Mouse (Mus musculus): Measurements from ENCODE around the gene Gm10644. TPM values are rescaled to one million over a fixed set of nuclear protein-coding genes. Genes with fewer than 3 reads are reported as not detected.
A peak's percentile ranks its signal among the peaks of the same experiment; 100 is the strongest.

Gm10644 gene
- polyA plus RNA-seq, 1 experiment from 2014 or later = 0.35 TPM

- WGBS = 85% methylated on average over 8 of the region's 8 CpGs
- H3K27me3 ChIP-seq = no peaks in the 10 kb centered on the region
- peaks cover 87% of the 10 kb centered on the region for H3K36me3 ChIP-seq
Measured at GRCm38 (mm10) chr8:83922727-83923126, 32.3 kb downstream of the Gm10644 start.

DNA sequence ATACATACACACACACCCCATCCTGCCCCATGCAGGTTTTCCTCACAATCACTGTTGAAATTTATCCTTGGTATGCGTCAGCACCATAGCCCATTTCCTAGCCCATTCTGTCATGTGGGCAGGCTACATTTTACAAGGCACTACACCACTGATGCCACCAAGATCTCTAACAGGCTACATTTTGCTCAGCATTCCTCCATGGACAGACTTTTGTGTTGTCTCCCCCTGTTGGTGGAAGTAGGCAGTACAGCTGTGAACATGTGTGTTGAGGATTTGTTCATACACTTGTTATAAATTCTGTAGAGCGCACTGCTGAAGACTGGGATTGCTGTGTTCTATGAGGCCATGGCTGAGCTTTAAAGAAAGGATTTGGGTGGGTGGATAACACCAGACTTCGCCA lies 33.4 kb downstream of the Gm10644 start:
- Histone ChIP-seq H3K4me2 (no peak overlapping the region), H3K4me1 (no peaks in the 10 kb centered on the region), H3K9me3 (no peaks in the 10 kb centered on the region), H3K4me3 (no peak overlapping the region), H3K9ac (no peak overlapping the region), H3K36me3 (peaks cover 82% of the 10 kb centered on the region), H3K27me3 (no peaks in the 10 kb centered on the region), H3K27ac (no peak overlapping the region)
- ATAC-seq (ENCODE audit: insufficient number of reproducible peaks, low FRiP score, low TSS enrichment, low read depth) = no peak
- WGBS = 68% methylated on average over 3 of the region's 3 CpGs

More at GRCm38 (mm10) chr8:83922727-83923126, 32.3 kb downstream of the Gm10644 start:
- Histone ChIP-seq H3K4me2 (no peak overlapping the region), H3K9ac (no peak overlapping the region), H3K4me3 (no peak overlapping the region), H3K27ac (no peak overlapping the region), H3K9me3 (no peaks in the 10 kb centered on the region), H3K4me1 (no peaks in the 10 kb centered on the region)
- ATAC-seq (ENCODE audit: insufficient number of reproducible peaks, low FRiP score, low TSS enrichment, low read depth) = no peak

DNA sequence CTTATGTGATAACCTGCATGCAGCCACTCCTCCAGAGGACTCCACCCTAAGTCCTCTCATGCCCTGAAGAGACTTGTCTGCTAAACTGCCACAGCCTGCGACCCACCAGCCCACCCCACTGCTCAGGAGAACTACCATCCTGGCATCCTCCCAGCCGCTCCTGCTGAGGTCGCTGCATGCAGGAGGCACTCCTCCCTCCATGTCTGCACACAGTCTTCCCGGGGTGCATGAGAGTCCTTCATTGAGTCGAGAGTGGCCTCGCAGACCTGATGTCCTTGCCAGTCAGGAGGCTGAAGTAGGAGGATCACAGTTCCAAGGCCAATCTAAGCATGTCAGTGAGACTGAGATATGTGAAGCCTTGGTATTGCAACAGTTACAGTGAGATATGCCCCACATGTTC lies 37.4 kb downstream of the Gm10644 start:
- 80% methylated on average over 6 of the region's 6 CpGs for WGBS
- no peak for ATAC-seq (ENCODE audit: insufficient number of reproducible peaks, low FRiP score, low TSS enrichment, low read depth)
- Histone ChIP-seq H3K36me3 (peaks cover 50% of the 10 kb centered on the region), H3K27ac (no peak overlapping the region), H3K4me3 (no peak overlapping the region), H3K9me3 (no peaks in the 10 kb centered on the region), H3K4me1 (peaks cover 9% of the 10 kb centered on the region), H3K9ac (no peak overlapping the region), H3K27me3 (no peaks in the 10 kb centered on the region), H3K4me2 (no peak overlapping the region)

DNA sequence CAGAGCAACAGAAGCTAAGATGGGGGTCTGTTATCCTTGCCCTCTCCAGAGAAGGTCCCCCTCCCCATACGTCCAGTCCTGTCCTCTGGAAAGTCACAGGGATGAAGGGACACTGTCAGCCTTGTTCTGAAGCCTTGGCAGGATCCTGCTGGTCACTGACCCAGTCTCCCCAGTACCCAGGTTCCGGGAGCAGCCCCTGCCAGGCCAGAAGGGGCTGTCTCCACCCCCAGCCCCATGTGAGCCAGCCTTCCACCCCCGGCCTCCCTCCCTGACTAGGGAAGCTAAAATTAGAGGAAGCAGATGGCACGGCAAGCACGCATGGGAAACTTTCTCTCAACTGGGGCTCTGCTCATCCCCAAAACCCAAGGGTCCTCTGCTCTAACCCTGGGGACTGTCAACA lies 39.0 kb downstream of the Gm10644 start:
- Histone ChIP-seq H3K9ac (no peak overlapping the region), H3K4me2 (no peak overlapping the region), H3K27ac (no peak overlapping the region), H3K4me3 (no peak overlapping the region), H3K27me3 (no peaks in the 10 kb centered on the region), H3K36me3 (peaks cover 40% of the 10 kb centered on the region), H3K9me3 (no peaks in the 10 kb centered on the region), H3K4me1 (peaks cover 17% of the 10 kb centered on the region)
- 73% methylated on average over 5 of the region's 5 CpGs for WGBS
- ATAC-seq (ENCODE audit: insufficient number of reproducible peaks, low FRiP score, low TSS enrichment, low read depth) = no peak

GRCm38 (mm10) chr8:83914860-83915259 lies 40.1 kb downstream of the Gm10644 start:
- ATAC-seq (ENCODE audit: insufficient number of reproducible peaks, low FRiP score, low TSS enrichment, low read depth) = 0 out of 2 replicates have a peak, but pooled peaks have one; percentile 7
- Histone ChIP-seq H3K36me3 (peaks cover 30% of the 10 kb centered on the region), H3K4me3 (no peak overlapping the region), H3K27ac (no peak overlapping the region), H3K4me2 (no peak overlapping the region), H3K4me1 (peaks cover 18% of the 10 kb centered on the region), H3K27me3 (no peaks in the 10 kb centered on the region), H3K9me3 (no peaks in the 10 kb centered on the region), H3K9ac (no peak overlapping the region)
- WGBS = 38% methylated on average over 5 of the region's 5 CpGs

GRCm38 (mm10) chr8:83914232-83914631 lies 40.8 kb downstream of the Gm10644 start:
- Histone ChIP-seq H3K9ac (no peak overlapping the region), H3K4me3 (no peak overlapping the region), H3K4me2 (no peak overlapping the region), H3K27ac (no peak overlapping the region), H3K9me3 (no peaks in the 10 kb centered on the region), H3K36me3 (peaks cover 24% of the 10 kb centered on the region), H3K27me3 (no peaks in the 10 kb centered on the region), H3K4me1 (peaks cover 24% of the 10 kb centered on the region)
- no peak for ATAC-seq (ENCODE audit: insufficient number of reproducible peaks, low FRiP score, low TSS enrichment, low read depth)
- 88% methylated on average over 3 of the region's 3 CpGs for WGBS

DNA sequence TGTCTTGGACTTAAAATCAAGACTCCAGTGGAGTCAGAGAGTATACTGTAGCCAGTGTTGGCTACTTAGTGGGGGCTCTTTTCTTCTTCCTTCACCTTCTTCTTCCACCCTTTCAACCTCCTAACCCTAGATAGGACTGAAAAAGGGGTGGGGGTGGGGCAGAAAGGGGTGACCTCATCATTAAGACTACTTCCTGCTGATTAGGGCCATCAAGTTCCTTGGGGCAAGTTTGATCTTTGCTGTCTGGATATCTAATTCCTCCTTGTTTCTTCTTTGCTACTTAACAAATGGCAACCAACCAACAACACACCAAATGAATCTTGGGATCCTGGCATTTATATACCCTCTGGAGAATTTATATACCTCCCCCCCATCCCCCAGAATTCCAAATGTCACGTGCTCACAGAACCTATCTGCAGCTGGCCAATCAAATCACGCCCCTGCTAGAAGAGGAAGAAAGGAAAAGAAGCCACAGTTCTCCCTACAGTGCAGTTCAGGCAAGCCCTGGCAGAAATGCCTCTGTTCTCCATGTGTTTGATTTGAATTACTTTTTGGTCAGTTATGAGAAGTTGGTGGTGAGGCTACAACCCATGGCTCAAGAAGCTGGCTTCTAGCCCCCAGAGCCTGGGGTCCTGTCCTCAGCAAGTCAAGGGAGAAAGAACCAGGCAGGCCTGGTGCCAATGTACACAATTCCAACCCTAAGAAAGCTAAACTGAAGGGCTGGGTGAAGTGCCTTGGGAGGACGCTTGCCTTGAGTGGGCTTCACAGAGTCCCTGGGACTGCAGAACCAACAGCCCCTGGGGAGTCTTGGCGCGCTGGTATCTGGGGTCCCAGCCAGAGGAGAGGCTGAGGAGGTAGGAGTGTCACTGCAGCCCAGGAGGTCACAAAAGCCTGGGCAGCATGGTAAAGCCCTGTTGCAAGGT lies 42.9 kb downstream of the Gm10644 start:
- WGBS = 68% methylated on average over 5 of the region's 5 CpGs
- ATAC-seq (ENCODE audit: insufficient number of reproducible peaks, low FRiP score, low TSS enrichment, low read depth) = no peak

GRCm38 (mm10) chr8:83909311-83909710 lies 45.7 kb downstream of the Gm10644 start:
- Histone ChIP-seq H3K36me3 (peaks cover 9% of the 10 kb centered on the region), H3K4me2 (no peak overlapping the region), H3K4me3 (no peak overlapping the region), H3K27ac (no peak overlapping the region), H3K9ac (no peak overlapping the region), H3K9me3 (no peaks in the 10 kb centered on the region), H3K4me1 (peaks cover 34% of the 10 kb centered on the region), H3K27me3 (no peaks in the 10 kb centered on the region)
- WGBS = 43% methylated on average over 8 of the region's 8 CpGs
- no peak for ATAC-seq (ENCODE audit: insufficient number of reproducible peaks, low FRiP score, low TSS enrichment, low read depth)

More for the DNA sequence above, 42.9 kb downstream of the Gm10644 start:
- H3K27me3 ChIP-seq = no peaks in the 10 kb centered on the region
- no peak overlapping the region for H3K27ac ChIP-seq
- H3K9me3 ChIP-seq = no peaks in the 10 kb centered on the region
- no peak overlapping the region for H3K4me3 ChIP-seq
- no peak overlapping the region for H3K9ac ChIP-seq
- no peak overlapping the region for H3K4me2 ChIP-seq
- peaks cover 32% of the 10 kb centered on the region for H3K4me1 ChIP-seq
- 0 out of 2 replicates have a peak, but pooled peaks cover 6% of the 10 kb centered on the region for H3K36me3 ChIP-seq

DNA sequence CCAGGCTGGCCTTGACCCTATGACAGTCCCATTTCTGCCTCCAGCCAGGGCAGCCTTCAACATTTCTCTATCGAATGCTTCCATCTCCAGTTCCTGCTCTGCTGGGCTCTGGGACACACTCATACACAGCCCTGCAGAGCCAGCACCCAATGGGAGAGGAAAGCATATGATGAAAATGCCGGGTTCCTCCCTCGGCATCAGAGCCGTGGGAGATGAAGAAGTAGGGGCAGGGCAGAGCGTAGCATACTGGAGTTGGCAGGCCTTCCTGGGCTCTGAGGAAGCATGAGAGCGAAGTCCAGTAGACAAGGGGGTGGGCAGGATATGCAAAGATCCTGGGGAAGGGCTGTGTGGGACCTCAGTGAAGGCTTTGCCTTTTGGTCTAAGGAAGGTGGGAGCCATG lies 46.4 kb downstream of the Gm10644 start:
- peaks cover 41% of the 10 kb centered on the region for H3K4me1 ChIP-seq
- no peak overlapping the region for H3K27ac ChIP-seq
- peaks cover 9% of the 10 kb centered on the region for H3K36me3 ChIP-seq
- no peak overlapping the region for H3K4me3 ChIP-seq
- ATAC-seq (ENCODE audit: insufficient number of reproducible peaks, low FRiP score, low TSS enrichment, low read depth) = no peak
- no peak overlapping the region for H3K9ac ChIP-seq
- no peak overlapping the region for H3K4me2 ChIP-seq
- WGBS = 74% methylated on average over 6 of the region's 6 CpGs
- H3K27me3 ChIP-seq = no peaks in the 10 kb centered on the region
- no peaks in the 10 kb centered on the region for H3K9me3 ChIP-seq

DNA sequence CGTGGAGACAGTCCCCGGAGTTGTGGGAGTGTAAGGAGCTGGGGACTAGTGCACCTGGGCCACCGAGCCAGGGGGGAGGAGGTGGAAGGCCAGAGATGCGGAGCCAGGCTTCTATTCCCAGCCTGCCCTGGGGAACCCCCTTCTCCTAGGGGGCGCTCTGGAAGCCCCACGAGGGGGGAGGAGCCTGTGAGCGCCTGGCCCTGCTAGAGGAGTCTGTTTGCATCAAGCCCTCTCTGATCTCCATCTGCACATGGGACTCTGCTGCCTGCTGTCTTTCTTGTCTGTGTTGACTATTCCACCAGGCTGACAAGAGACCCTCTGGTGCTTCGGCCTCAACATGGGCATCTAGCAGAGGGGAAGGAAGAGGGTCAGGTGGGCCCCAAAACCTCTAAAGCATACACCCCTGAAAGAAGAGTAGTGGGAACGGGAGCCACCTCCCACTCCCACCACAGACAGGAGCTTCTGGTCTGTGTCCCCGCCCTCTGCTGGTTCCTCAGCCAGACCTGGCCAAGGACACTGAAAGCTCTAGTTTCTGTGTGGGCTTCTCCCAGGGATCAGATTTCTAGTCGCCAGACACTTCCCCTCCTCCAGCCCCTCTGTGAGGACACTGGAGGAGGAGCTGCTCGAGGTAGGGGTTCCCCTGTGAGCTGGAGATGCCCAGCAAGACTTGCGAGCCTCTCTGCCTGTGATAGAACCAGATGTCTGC lies 51.9 kb downstream of the Gm10644 start:
- Histone ChIP-seq H3K27me3 (no peaks in the 10 kb centered on the region), H3K4me1 (peaks cover 61% of the 10 kb centered on the region), H3K36me3 (peaks cover 9% of the 10 kb centered on the region), H3K4me2 (peak overlapping the region; percentile 84), H3K9ac (no peak overlapping the region), H3K9me3 (no peaks in the 10 kb centered on the region), H3K4me3 (peak overlapping the region; percentile 14), H3K27ac (peak overlapping the region; percentile 47)
- 10% methylated on average over 11 of the region's 13 CpGs for WGBS
- ATAC-seq (ENCODE audit: insufficient number of reproducible peaks, low FRiP score, low TSS enrichment, low read depth) = no peak

- Histone ChIP-seq H3K4me1 (peaks cover 67% of the 10 kb centered on the region), H3K4me3 (peak overlapping the region; percentile 96), H3K9ac (peak overlapping the region; percentile 85; the same call in 1 of the 2 replicates), H3K27ac (no peak overlapping the region), H3K36me3 (peaks cover 9% of the 10 kb centered on the region), H3K4me2 (peak overlapping the region; percentile 84), H3K27me3 (no peaks in the 10 kb centered on the region; the same call in 1 of the 2 replicates), H3K9me3 (no peaks in the 10 kb centered on the region)
- ATAC-seq (ENCODE audit: insufficient number of reproducible peaks, low FRiP score, low TSS enrichment, low read depth) = no peak
- 11% methylated on average over 14 of the region's 14 CpGs for WGBS
Measured at GRCm38 (mm10) chr8:83901566-83902485, 53.2 kb downstream of the Gm10644 start.
